Mouse (Mus musculus) adrenal gland, adult 8-10 months (tissue): ENCODE results near the gene Ell3. TPM values are rescaled to one million over a fixed set of nuclear protein-coding genes. Genes with fewer than 3 reads are reported as not detected.
A peak's percentile ranks its signal among the peaks of the same experiment; 100 is the strongest.

Source experiments
- DNase-seq: peaks from one replicate; pipeline ENCODE4 v3.0.0; 2022
- total RNA-seq, 4 experiments: library from RNA; stranded (reverse); gene quantifications; 2 replicates each; pipeline ENCODE4 v1.2.4; 2022

Gene Ell3
- total RNA-seq, 4 experiments from 2014 or later, result 0.24 to 0.74 (median 0.62) TPM; not detected in 1

- DNase-seq, result no peak
Observed at GRCm38 (mm10) chr2:121447006-121447405, 2.9 kb upstream of the Ell3 start.

GRCm38 (mm10) chr2:121446506-121446905, 2.4 kb upstream of the Ell3 start:
- no peak for DNase-seq

GRCm38 (mm10) chr2:121445117-121445516, 1.0 kb upstream of the Ell3 start:
- DNase-seq, result no peak

- DNase-seq, result no peak
Observed at GRCm38 (mm10) chr2:121443068-121443349, 1.1 kb downstream of the Ell3 start.

- DNase-seq, result peak; percentile 62
Observed at GRCm38 (mm10) chr2:121442259-121443067, 1.6 kb downstream of the Ell3 start.

- DNase-seq, result no peak
Observed at GRCm38 (mm10) chr2:121441800-121442199, 2.3 kb downstream of the Ell3 start.

GRCm38 (mm10) chr2:121440834-121441605, 3.1 kb downstream of the Ell3 start:
- no peak for DNase-seq

GRCm38 (mm10) chr2:121439746-121440145, 4.3 kb downstream of the Ell3 start:
- no peak for DNase-seq

GRCm38 (mm10) chr2:121434854-121435253, 9.2 kb downstream of the Ell3 start:
- DNase-seq, result no peak

GRCm38 (mm10) chr2:121425890-121426289, 18.2 kb downstream of the Ell3 start:
- no peak for DNase-seq

GRCm38 (mm10) chr2:121423166-121423565, 20.9 kb downstream of the Ell3 start:
- no peak for DNase-seq

- DNase-seq, result no peak
Observed at GRCm38 (mm10) chr2:121418476-121418875, 25.6 kb downstream of the Ell3 start.

GRCm38 (mm10) chr2:121416356-121416755, 27.7 kb downstream of the Ell3 start:
- DNase-seq, result no peak

- no peak for DNase-seq
Observed at GRCm38 (mm10) chr2:121415591-121415990, 28.5 kb downstream of the Ell3 start.

GRCm38 (mm10) chr2:121415103-121415502, 29.0 kb downstream of the Ell3 start:
- no peak for DNase-seq

GRCm38 (mm10) chr2:121414139-121414685, 29.9 kb downstream of the Ell3 start:
- peak; percentile 39 for DNase-seq

- DNase-seq, result peak; percentile 95
Observed at GRCm38 (mm10) chr2:121413387-121414042, 30.6 kb downstream of the Ell3 start, which contains the start of the genes Pdia3 and Catsper2. Gene Pdia3 (plus strand): TSS chr2:121413775. Gene Catsper2 (minus strand): TSS chr2:121413792.

- peak; percentile 50 for DNase-seq
Observed at GRCm38 (mm10) chr2:121412843-121413386, 31.2 kb downstream of the Ell3 start.

- DNase-seq, result peak; percentile 10
Observed at GRCm38 (mm10) chr2:121408160-121408559, 35.9 kb downstream of the Ell3 start.

- DNase-seq, result no peak
Observed at GRCm38 (mm10) chr2:121403296-121403695, 40.8 kb downstream of the Ell3 start.

- peak; percentile 40 for DNase-seq
Observed at GRCm38 (mm10) chr2:121396624-121397023, 47.5 kb downstream of the Ell3 start.
